Mouse (Mus musculus) testis, adult 2 months (tissue): ENCODE results near the gene Sost.

Source experiments
- CTCF ChIP-seq: fragments of 200-500 bp; IDR thresholded peaks from 2 replicates; pipeline ENCODE4 v1.5.1; 2012; ENCODE audit warnings: low read depth, mild to moderate bottlenecking, inconsistent platforms, low read length, moderate library complexity; ENCODE audit not compliant: control insufficient read depth, insufficient read depth, insufficient replicate concordance
- POLR2A ChIP-seq: fragments of 200-500 bp; IDR thresholded peaks from 2 replicates; pipeline ENCODE4 v1.6.1; 2012; ENCODE audit warnings: low read depth, mild to moderate bottlenecking, inconsistent platforms, low read length, moderate library complexity; ENCODE audit not compliant: control insufficient read depth

- no peak for TF ChIP-seq POLR2A
- TF ChIP-seq CTCF: no peak
These were observed 5.3 kb upstream of the Sost start for GRCm38 (mm10) chr11:101972097-101972496.
